ENCODE assay signal across 30 mouse cellular contexts in the genomic region with DNA sequence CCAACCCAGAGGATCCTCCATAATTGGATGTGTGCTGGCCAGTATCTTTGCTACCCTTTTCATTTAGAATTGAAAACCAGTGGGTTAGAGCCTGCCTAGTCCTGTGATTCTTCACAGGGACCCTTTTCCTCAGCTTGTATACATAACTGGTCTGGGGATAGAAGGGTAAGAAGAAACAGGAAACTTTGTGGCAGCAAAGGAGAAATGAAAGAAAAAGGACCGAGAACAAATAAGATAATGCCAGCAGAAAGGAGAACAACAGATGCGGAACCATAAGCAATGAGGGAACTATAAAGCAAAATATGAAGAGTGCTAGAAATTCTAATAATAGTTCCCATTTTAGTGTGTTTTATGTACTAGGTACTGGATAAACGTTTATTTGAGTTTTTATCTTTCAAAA. TPM values are rescaled to one million over a fixed set of nuclear protein-coding genes. Genes with fewer than 3 reads are reported as not detected.
DNase-seq lines count a peak whose midpoint lies in the region; ATAC-seq and TF ChIP-seq lines count a peak whose summit lies in the region.
"Had no signal": no experiment of that assay in that cellular context is flagged by ENCODE, and none has a peak within 500 bp of the region (broad histone marks: within the 10 kb centered on the region; RNA-seq: fewer than 3 reads in every experiment).

No protein-coding gene starts in this region.

- peak overlapping the region in 1 of 2 experiments; percentile 13; a peak in 2 of 4 replicates for H3K4me3 ChIP-seq in MEL (ENCODE audit: control insufficient read depth in 1 of 2, insufficient read depth in 1 of 2, low read depth in 2 of 2, low read length in 2 of 2)
- H3K4me3 ChIP-seq in bone marrow, adult 2 months (replicated peaks; ENCODE audit: control insufficient read depth, low read depth, low read length), result no peak overlapping the region
- H3K4me3 ChIP-seq in gastrocnemius, adult 2 months, result no peak overlapping the region
- H3K4me3 ChIP-seq: embryonic facial prominence, embryonic 12.5 days; forebrain, embryonic 15.5 days; heart, embryonic 13.5 days; hindbrain, embryonic 12.5 days; intestine, embryonic 15.5 days; limb, embryonic 10.5 days; limb, embryonic 15.5 days; liver, embryonic 15.5 days; myocyte; neural tube, embryonic 12.5 days; stomach, embryonic 15.5 days had no signal

- peak; percentile 28 for DNase-seq in MEL (ENCODE audit: low read depth, low spot score)
- DNase-seq in splenic B cell, adult 2 months (ENCODE audit: low read depth, low spot score), result peak; percentile 22
- DNase-seq in gastrocnemius, adult 2 months, result no peak
- no peak for DNase-seq in gastrocnemius, postnatal 14 days
- DNase-seq: adrenal gland, postnatal 14 days; cerebellum, adult 8-10 months; cerebellum, postnatal 36 days; embryo, embryonic 11 days; heart, postnatal 10 days; kidney, adult 8-10 months; kidney, postnatal 10 days; right cerebral cortex, adult 18-20 months; right cerebral cortex, postnatal 4 days had no signal

- ATAC-seq in hematopoietic stem cell, adult 5-6 weeks (replicated peaks in 1 of 2; ENCODE audit: insufficient read depth in 1 of 2, low FRiP score in 2 of 2, low TSS enrichment in 1 of 2, low read depth in 1 of 2, poor library complexity in 2 of 2, severe bottlenecking in 2 of 2), result peak; percentile 45 to 59; a peak in 2 of 4 replicates
- ATAC-seq: forebrain, embryonic 15.5 days; hindbrain, postnatal 0 days; intestine, embryonic 15.5 days; lung, postnatal 0 days; midbrain, embryonic 16.5 days had no signal

- H3K4me1 ChIP-seq in MEL (ENCODE audit: control insufficient read depth in 1 of 2, insufficient read depth in 2 of 2, low read length in 2 of 2), result no peaks in the 10 kb centered on the region
- no peaks in the 10 kb centered on the region; the same call in 1 of the 2 replicates for H3K4me1 ChIP-seq in bone marrow, adult 2 months (ENCODE audit: control insufficient read depth, insufficient read depth, low read length)
- H3K4me1 ChIP-seq: embryonic facial prominence, embryonic 12.5 days; forebrain, embryonic 15.5 days; hindbrain, embryonic 12.5 days; intestine, embryonic 15.5 days; limb, embryonic 10.5 days; limb, embryonic 15.5 days; liver, embryonic 15.5 days; neural tube, embryonic 12.5 days; stomach, embryonic 15.5 days had no signal

- TF ChIP-seq POLR2A in MEL (IDR thresholded peaks at IDR 0.05; ENCODE audit: control insufficient read depth in 1 of 2, insufficient read depth in 1 of 2, low read depth in 1 of 2, low read length in 2 of 2, poor library complexity in 1 of 2), result no peak
- no peak for TF ChIP-seq POLR2A in bone marrow, adult 2 months (IDR thresholded peaks at IDR 0.05; ENCODE audit: borderline replicate concordance, control insufficient read depth, low read depth, low read length)

- no peaks in the 10 kb centered on the region for H3K27me3 ChIP-seq in MEL (ENCODE audit: control insufficient read depth in 1 of 2, insufficient read depth in 2 of 2, low read length in 2 of 2)
- no peaks in the 10 kb centered on the region for H3K27me3 ChIP-seq in splenic B cell, adult 2 months (ENCODE audit: control insufficient read depth, insufficient read depth, low read length, poor library complexity, severe bottlenecking)
- H3K27me3 ChIP-seq: CH12.LX; embryonic facial prominence, embryonic 12.5 days; forebrain, embryonic 15.5 days; heart, embryonic 13.5 days; hindbrain, embryonic 12.5 days; intestine, embryonic 15.5 days; limb, embryonic 15.5 days; liver, embryonic 15.5 days; neural tube, embryonic 12.5 days; stomach, embryonic 15.5 days had no signal

- TF ChIP-seq EP300 in MEL (IDR thresholded peaks at IDR 0.05; ENCODE audit: low read depth in 1 of 2, low read length in 2 of 2), result no peak

- 17% methylated on average over 3 of the region's 3 CpGs for WGBS in bone marrow, adult 2 months

- TF ChIP-seq RAD21 in MEL (IDR thresholded peaks at IDR 0.05; ENCODE audit: low read depth, low read length), result no peak

- no peak overlapping the region for H3K27ac ChIP-seq in MEL (ENCODE audit: control insufficient read depth, low read depth, low read length)
- H3K27ac ChIP-seq in bone marrow, adult 2 months (ENCODE audit: control insufficient read depth, insufficient read depth, low read depth, low read length, poor library complexity), result peak overlapping the region; percentile 74; the same call in 1 of the 2 replicates
- no peak overlapping the region for H3K27ac ChIP-seq in gastrocnemius, adult 2 months
- H3K27ac ChIP-seq: embryonic facial prominence, embryonic 12.5 days; forebrain, embryonic 15.5 days; heart, embryonic 13.5 days; hindbrain, embryonic 12.5 days; hindbrain, postnatal 0 days; intestine, embryonic 15.5 days; limb, embryonic 10.5 days; limb, embryonic 15.5 days; liver, embryonic 15.5 days; neural tube, embryonic 12.5 days; stomach, embryonic 15.5 days had no signal

- intact Hi-C loops in gastrocnemius, adult 2 months (cut with DNase I), result no loop called here
- intact Hi-C loops in gastrocnemius, postnatal 14 days (cut with DNase I; ENCODE audit: low total_unique reads), result no loop called here

- no peaks in the 10 kb centered on the region for H3K9me3 ChIP-seq in MEL (replicated peaks; ENCODE audit: insufficient read depth, low read length)
- H3K9me3 ChIP-seq: embryonic facial prominence, embryonic 12.5 days; forebrain, embryonic 15.5 days; hindbrain, embryonic 12.5 days; intestine, embryonic 15.5 days; limb, embryonic 10.5 days; limb, embryonic 15.5 days; liver, embryonic 15.5 days; neural tube, embryonic 12.5 days; stomach, embryonic 15.5 days had no signal

- TF ChIP-seq CTCF in MEL (IDR thresholded peaks at IDR 0.05 in 2 of 3, conservative IDR thresholded peaks at IDR 0.05 in 1 of 3; ENCODE audit: control insufficient read depth in 1 of 3, insufficient read depth in 1 of 3, low read depth in 2 of 3, low read length in 3 of 3, poor library complexity in 1 of 3, severe bottlenecking in 1 of 3), result no peak
- TF ChIP-seq CTCF in bone marrow, adult 2 months (IDR thresholded peaks at IDR 0.05; ENCODE audit: control insufficient read depth, insufficient read depth, low read length), result no peak
- TF ChIP-seq CTCF in gastrocnemius, adult 2 months (IDR thresholded peaks at IDR 0.05), result no peak

- no peak overlapping the region for H3K9ac ChIP-seq in MEL (ENCODE audit: control insufficient read depth, low read depth, low read length, poor library complexity, severe bottlenecking)
- H3K9ac ChIP-seq: embryonic facial prominence, embryonic 12.5 days; forebrain, embryonic 15.5 days; heart, embryonic 13.5 days; hindbrain, embryonic 12.5 days; intestine, embryonic 15.5 days; limb, embryonic 15.5 days; liver, embryonic 15.5 days; neural tube, embryonic 12.5 days; stomach, embryonic 15.5 days had no signal

- H3K79me2 ChIP-seq in MEL (ENCODE audit: control insufficient read depth, insufficient read depth, low read length, poor library complexity), result no peaks in the 10 kb centered on the region

- H3K36me3 ChIP-seq in MEL (ENCODE audit: control insufficient read depth in 1 of 2, insufficient read depth in 2 of 2, low read length in 2 of 2), result no peaks in the 10 kb centered on the region
- no peaks in the 10 kb centered on the region for H3K36me3 ChIP-seq in splenic B cell, adult 2 months (ENCODE audit: control insufficient read depth, insufficient read depth, low read length, poor library complexity, severe bottlenecking)
- H3K36me3 ChIP-seq: embryonic facial prominence, embryonic 12.5 days; forebrain, embryonic 15.5 days; heart, embryonic 13.5 days; hindbrain, embryonic 12.5 days; intestine, embryonic 15.5 days; limb, embryonic 10.5 days; limb, embryonic 15.5 days; liver, embryonic 15.5 days; neural tube, embryonic 12.5 days; stomach, embryonic 15.5 days had no signal

TF ChIP-seq in MEL, 35 proteins besides CTCF, POLR2A, EP300 and RAD21:
- TF ChIP-seq MXI1 (IDR thresholded peaks at IDR 0.05; ENCODE audit: low read depth, low read length) (no peak), SIN3A (IDR thresholded peaks at IDR 0.05; ENCODE audit: low read length) (no peak), MAFK (IDR thresholded peaks at IDR 0.05; ENCODE audit: borderline replicate concordance, low read depth, low read length) (no peak), ETS1 (IDR thresholded peaks at IDR 0.05; ENCODE audit: low read depth, low read length) (no peak), RCOR1 (IDR thresholded peaks at IDR 0.05; ENCODE audit: low read depth, low read length) (no peak), UBTF (IDR thresholded peaks at IDR 0.05; ENCODE audit: borderline replicate concordance, insufficient read depth, low read depth, low read length) (no peak), MAZ (IDR thresholded peaks at IDR 0.05; ENCODE audit: low read depth, low read length) (no peak), MEF2A (IDR thresholded peaks at IDR 0.05; ENCODE audit: extremely low read depth, insufficient replicate concordance, low read depth, low read length, poor library complexity, severe bottlenecking) (no peak), CHD2 (IDR thresholded peaks at IDR 0.05; ENCODE audit: low read length) (no peak), USF1 (IDR thresholded peaks at IDR 0.05; ENCODE audit: low read depth, low read length) (no peak), MYB (IDR thresholded peaks at IDR 0.05; ENCODE audit: low read depth, low read length) (no peak), TAL1 (IDR thresholded peaks at IDR 0.05; ENCODE audit: low read length) (no peak)

RNA-seq across cellular contexts. Expression of a gene that starts 10.6 kb away (rescaled TPM):
- not detected in 2 replicates for total RNA-seq in MEL (2012; rRNA removed)
- not detected for polyA plus RNA-seq in MEL (2012; ENCODE audit: insufficient read depth in 1 of 2, insufficient read length in 2 of 2, low read depth in 1 of 2, low replicate concordance in 2 of 2, missing spikeins in 1 of 2)
- polyA plus RNA-seq in bone marrow, adult 2 months (2011; ENCODE audit: insufficient read depth, insufficient read length, low replicate concordance, missing spikeins), result 0.43 and 3.6 TPM in 2 replicates
- total RNA-seq in hematopoietic stem cell, adult 5-6 weeks (2017), result 1.8 TPM in 1 of 2 replicates, not detected in the other
- total RNA-seq in gastrocnemius, adult 2 months (2021), result 1 to 10 TPM; 1.1 to 1.7 TPM
- total RNA-seq in gastrocnemius, postnatal 14 days (2021), result 1 to 10 TPM; 3.6 to 6.7 TPM

Comparison
In these comparisons a context has a peak if more than half of its experiments do, and no peak if none do; other contexts are left out.
1. DNase-seq: peak in MEL (single experiment) and splenic B cell, adult 2 months (single experiment); none in gastrocnemius, adult 2 months (single experiment) and gastrocnemius, postnatal 14 days (single experiment).